Mouse (Mus musculus) embryo, embryonic 9.5 days (tissue): ENCODE data around the gene Gnat2.

Experiments used
- DNase-seq: peaks from one replicate; pipeline ENCODE4 v3.0.0-alpha.2; 2017; ENCODE audit errors: extremely low spot score

The Gnat2 gene

DNA sequence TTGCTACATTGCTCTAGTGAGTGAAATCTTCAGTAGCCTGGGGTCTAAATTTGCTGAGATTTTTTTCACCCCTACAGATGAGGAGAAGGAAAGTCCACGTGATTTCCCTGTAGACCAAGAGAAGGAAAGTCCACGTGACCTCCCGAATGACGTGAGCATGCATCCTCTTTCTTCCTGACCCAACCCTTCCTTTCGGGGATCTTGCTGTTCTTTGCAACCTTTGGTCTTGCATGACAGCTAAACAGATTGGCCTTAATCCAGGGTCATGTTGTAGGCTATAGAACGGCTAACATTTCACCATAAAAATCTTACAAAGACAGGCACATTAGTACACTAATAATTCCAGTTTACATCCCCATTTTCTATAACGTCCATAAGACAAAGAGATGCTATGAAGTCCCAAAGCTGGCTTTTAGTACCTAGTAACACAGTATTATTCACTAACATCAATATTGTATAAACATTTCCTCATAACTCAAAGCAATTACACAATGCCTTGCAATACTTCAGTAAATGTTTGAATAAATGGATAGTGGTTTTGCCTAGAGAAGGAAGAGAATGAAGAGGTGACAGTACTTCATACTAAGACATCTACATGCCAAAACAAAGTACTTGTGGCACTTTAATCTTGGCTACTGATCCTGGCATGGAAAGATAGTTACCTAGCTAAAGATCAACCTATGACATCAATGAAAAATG, 21.2 kb downstream of the Gnat2 start:
- DNase-seq = no peak

DNA sequence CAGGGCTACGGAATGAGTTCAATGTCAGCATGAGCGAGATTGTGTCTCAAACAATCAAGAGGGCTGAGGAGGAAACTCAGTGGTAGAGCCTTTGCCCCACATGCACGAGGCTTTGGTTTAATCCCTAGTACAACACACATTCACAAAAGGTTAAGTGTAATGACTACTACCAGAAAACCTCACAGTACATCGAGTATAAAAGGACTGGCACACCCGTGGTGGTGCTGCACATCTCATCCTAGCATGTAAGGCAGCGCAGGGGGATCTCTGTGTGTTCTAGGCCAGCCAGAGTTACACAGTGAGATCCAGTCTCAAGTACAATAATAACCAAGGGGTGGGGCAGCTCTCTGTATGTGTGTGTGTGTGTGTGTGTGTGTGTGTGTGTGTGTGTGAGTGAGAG, 24.9 kb downstream of the Gnat2 start:
- no peak for DNase-seq

DNA sequence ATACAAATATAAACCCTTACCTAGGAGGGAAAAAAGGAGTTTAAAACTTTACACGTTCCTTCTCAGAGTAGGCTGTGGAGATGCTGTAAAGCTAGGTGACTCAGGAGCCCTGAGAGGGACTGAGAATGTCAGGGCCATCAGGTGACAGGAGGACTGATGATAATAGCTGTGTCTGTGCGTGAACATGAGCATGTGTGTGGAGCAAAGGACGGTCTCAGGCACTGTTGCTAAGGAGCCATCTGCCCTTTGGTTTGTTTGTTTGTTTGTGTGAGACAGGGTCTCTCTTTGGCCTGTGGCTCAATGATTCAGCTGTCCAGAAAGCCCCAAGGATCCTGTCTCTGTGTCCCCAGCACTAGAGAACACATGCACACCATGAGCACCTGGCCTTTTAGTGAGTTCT, 28.5 kb downstream of the Gnat2 start:
- no peak for DNase-seq

DNA sequence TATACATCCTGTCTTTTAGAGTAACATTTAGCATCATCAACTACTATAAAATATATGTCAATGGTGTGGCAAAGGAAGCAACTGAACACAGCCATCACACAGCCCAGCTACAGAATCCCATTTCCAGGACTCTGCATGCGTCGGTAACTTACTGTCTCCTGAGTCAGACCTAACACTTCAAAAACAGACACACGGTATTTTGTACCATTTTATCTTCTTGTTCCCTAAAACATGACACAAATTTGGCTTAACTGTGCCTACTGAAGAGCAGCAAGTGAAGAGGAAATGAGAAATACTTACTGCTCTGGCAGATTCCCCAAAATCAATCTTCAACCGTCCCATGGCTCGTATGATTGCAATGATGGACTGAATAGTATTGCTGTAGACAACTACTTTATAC, 30.7 kb downstream of the Gnat2 start:
- no peak for DNase-seq

DNA sequence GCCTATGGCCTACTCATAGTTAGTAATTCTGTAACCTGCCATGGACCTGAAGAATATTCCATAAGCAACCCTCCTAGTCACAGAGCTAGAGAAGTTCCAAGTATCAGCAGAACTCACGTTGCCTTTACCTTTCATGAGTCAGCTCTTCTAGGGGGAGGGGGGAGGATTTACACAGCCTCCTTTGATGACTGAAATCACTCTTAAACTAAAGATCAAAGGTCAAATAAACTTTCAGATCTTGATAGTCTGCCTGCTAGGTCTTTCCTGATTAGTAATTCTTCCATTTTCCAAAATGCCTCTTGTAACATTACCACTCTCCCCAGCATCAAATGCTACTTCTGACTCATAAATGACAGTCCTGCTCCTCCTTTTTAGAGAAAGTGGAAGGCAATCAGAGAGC, 31.5 kb downstream of the Gnat2 start:
- DNase-seq = no peak

DNA sequence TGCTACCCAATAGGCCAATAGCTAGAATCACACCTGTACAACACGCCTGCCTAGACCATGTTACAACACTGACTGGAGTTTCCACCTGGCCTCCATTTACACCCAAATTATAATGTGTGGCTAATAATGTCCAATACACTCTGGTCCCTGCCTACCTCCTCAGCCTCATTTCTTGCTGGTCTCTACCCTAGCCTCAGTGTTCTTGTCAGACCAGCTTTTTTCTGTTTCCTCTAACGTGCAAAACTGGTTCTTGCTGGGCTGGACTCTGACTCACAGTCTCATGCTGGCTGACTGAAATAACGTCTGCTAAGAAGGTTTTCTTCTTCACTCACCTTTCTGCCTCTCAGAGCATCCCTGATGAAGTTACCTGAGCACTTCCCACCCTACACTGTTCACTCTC, 33.7 kb downstream of the Gnat2 start:
- DNase-seq = no peak

DNA sequence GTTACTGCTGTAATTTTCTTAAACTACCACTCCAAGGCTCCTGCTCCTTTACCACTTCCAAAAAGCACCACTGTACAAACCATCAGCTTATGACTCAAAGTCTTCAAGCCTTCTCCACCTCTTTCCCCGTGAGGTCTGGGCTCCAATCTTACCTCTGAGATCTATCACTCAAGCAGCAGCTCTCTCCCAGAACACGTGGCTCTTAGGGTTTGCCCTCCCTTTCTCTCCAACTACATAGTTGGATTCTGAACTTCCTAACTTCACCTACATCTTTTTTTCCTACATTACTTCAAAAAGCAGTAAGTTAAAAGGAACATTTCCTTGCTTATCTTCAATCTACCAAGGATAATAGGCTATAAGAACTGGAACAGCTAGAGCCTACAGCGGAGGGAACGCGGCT, 35.9 kb downstream of the Gnat2 start:
- DNase-seq = no peak

DNA sequence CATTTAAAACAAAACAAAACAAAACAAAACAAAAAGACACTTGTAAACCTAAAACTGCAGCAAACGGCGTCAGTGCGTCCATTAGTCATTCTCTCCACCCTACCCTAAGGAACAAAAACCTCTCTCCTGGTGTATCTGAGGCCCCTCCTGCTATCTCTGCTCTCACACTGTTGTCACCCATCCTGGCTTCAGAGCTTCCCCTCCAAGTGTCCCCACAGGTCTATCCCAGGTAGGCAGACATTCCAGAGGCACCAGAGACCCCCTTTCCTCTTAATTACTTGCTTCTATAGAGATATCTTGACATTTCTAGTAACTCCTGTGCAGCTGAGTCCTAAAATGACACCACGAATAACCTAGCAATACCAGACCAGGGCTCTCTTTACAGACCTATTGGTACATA, 36.8 kb downstream of the Gnat2 start:
- no peak for DNase-seq

DNA sequence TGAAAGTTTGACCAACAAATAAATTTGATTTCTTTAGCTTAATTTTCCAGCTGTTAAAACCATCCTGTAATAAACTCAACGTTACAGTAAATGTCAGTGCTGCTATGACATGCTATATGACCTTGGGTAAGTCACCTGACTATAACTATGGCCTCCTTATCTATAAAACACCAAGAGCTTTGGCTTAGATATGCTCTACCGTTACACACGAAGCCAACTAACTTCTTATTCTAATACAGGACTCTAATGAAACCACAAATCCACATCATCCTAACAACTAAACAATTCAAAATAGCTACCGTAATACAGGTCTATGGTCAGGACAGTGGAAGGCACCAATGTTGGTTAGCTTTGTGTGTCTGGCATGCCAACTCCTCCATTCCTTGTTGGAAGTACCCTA, 37.2 kb downstream of the Gnat2 start:
- DNase-seq = no peak

DNA sequence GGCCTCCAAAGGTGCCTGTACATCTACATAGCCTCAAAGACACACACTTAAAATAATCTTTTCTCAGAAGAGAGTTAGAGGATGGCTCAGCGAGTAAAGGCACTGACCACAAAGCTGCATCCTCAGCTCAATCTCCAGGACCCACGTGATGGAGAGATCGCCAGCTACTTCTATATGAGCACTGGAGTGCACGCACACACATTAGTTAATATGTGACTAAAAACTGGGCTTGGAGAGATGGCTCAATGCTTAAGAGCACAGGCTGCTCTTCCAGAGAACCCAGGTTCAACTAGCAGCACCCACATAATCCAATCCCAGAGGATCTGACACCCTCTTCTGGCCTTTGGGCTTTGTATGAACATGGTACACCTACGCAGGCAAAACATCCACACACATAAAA, 38.6 kb downstream of the Gnat2 start:
- no peak for DNase-seq

DNA sequence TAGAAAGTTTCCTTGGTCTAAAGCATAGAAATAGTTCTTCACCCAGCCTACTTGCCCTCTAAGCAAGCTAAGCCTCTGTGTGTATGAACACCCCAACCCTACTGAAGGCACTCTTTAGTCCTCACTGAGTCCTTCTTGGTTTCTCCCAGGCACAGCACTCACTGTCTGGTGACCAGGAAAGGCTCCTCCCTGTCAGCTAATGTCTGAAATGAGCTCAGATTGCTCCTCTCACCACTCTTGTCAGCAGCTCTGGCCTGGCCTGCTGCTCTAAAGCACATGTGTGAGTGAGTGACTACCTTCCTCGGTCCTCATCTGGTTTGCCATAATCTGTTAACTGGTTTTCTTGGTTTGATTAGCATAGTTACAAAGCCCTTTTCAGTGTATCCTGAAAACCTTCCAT, 39.2 kb downstream of the Gnat2 start:
- no peak for DNase-seq

DNA sequence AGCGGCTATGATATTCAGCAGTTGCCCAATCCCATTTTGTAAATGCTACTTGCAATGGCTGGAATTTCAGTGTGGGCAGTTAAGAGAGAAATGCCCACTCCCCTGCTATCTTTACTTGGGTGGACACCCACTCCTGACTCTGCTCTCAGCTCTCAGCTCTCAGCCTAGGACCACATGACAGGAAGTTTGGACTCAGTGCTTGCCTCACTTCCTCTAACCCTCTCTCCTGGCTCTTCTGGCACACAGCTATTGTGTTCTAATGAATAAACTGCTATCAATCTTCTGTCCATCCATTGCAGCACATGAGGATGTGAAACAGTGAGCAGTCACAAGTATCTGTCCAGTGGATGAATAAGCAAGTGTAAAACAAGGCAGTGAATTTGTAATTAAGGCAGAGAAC, 39.9 kb downstream of the Gnat2 start:
- no peak for DNase-seq

DNA sequence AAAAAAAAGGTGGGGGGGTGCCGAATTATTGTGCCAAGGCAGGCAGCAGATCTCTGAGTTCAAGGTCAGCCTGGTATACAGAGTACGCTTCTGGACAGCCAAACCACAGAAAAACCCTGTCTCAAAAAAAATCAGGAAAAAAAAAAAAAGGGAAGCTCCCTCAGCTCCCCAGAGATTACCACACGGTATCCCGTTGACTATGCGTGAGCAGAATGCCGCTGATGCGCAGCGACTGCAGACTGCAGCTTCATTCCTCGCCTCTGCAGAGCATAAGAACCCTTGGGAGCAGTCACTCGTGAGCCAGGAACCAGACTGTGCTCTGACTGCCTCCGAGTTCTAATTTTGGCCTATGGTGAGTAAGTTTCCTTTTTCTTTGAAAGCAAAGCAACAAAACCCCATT, 42.1 kb downstream of the Gnat2 start:
- DNase-seq = no peak

DNA sequence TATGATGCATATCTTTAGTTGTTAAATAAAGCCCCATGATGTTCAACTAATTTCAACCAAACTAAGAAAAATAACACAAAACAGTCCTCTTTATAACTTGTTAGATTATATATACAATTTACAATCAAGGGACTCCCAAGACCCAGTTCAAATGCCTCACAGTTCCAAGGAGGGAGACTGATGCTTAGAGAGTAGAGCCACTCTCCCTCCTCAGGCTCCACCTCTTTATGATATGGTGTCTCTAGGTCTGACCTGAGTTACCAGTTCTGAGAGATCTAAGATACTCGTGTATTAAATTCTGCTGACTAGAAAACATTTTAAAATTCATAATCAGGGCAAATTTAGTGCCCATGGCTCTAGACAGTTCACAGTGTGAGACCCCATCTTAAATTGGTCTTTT, 46.5 kb downstream of the Gnat2 start:
- DNase-seq = no peak

DNA sequence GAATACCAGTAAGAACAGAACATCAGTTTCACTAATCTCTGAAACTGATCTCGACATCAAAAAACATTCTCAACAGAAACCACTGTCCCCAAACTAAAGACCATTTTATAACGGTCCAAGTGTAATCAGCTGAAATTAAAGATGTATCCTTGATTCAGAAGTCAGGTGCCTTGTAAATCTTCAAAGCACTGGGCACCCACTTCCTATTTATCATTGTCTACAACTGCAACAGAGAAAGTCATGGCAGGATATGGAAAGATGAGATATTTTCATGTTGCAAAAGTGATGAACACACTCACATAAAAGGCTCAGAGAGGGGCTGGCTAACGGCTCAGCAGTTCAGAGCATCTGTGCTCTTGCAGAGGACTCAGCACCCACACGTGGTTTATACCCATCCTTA, 48.2 kb downstream of the Gnat2 start:
- DNase-seq = no peak

DNA sequence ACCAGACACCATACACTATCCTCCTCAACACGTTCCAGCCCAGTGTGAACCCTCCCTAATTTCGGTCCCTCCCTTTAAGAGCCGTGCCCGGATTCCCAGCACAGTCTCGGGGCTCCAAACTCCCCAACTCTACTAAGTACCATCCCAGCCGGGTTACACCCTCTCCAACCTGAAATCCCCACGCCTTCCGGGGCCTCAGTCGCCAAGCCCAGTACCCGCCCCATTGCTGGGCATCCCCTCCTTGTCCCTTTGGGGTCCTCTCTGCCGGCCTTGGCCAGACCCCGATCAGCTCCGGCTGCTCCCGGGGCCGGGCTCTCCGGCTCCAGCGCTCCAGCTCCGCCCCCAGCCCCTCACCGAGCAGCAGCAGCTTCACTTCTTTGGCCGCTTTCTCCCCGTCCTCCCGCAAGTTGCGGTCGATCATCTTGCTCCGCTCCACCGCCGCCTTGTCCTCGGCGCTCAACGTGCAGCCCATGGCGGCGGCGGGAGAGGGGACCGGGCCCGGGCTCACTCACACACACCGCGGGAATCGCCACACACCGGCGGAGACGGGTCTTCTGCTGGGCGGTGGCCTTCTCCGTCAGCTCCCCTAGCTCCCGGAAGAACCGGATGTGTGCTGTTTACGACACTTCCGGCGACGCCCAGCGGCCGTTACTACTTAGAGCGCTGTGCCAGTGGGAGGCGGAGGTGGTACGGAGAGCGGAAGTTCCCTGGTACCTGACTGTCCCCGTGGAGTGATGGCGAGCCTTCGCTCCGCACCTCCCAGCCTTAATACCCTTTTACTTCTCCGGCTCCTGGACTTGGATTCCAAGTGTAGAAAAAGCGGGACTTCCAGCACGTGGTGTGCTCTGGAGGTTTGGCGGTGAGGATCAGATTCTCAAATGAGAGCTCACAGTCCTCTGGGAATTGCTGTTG, 53.2 kb downstream of the Gnat2 start, which contains the start of gene Gnai3:
Gnai3 (minus strand) TSS at position 613 of the 912 bp plus-strand sequence.
- DNase-seq = peak; percentile 91

DNA sequence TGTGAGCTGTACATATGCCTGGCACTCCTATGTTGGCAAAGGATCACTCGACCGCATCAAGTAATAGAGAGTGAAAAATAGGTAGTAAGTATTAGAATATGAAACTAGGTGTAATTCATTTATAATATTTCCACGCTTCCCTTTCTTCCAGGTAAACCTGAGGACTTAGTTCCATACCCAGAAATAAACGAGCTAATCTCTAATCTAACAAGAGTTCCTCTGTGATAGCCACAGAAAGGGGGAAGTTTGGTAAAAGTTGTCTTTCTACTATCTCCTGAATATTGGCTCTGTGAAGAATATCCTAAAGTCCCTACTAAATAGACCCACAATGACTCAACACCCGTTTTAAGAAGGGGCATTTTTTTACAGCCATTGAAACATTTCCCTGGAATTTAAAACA, 54.1 kb downstream of the Gnat2 start:
- DNase-seq = no peak

DNA sequence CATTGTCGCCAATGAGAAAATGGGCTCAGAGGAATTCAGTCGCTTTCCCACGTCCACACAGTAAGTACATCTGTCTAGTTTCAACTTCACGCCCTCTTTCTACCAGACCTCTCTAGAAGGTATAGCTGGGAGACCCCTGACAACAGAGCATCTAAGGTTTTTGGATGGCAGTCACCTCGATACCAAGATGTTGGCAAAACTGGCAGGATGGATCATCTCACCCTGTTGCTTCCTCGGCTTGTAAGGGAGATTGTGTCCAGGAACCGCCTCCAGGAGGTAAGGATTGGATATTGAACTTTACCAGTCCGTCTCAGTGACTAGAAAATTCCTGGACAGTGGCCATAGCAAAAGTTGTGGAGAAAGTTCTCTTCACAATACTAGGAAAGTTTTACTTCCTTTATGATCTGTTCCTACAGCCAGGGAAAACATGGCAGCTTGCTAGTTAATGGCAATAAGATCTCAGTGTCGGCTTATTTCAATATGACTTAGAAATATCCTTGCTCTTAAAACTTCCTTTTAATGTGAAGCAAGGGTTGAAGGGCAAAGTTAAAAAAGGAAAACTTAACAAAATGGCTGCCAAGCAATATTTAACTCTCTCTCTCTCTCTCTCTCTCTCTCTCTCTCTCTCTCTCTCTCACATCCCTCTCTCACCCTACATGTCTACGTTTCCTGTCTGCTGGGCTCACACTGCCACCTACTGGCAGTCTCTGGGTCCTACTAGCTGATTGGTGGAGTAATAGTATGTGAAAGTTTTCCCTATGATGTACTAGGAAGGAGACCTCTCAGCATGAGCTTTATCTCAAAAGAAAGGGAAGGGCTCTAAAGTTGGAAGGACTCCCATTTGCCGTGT, 55.0 kb downstream of the Gnat2 start:
- peak; percentile 91 for DNase-seq
